Mouse (Mus musculus): ENCODE results near the gene Rin3.

GRCm38 (mm10) chr12:102437952-102438351 lies 155.1 kb downstream of the Rin3 start:
- TF ChIP-seq CTCF (IDR thresholded peaks at IDR 0.05; ENCODE audit: extremely low read depth, insufficient read depth, low read length) (no peak), POLR2A (IDR thresholded peaks at IDR 0.05; ENCODE audit: extremely low read depth, insufficient read depth, low read length) (no peak)

Measured in cortical plate, adult 2 months (tissue).